Mouse (Mus musculus) CH12.LX (cell line): ENCODE results near the gene Aip.

Experiments used
- CTCF ChIP-seq, 2 experiments: IDR thresholded peaks in 1 of 2; conservative IDR thresholded peaks in 1 of 2; 2 replicates each; pipeline ENCODE4 v1.5.1; 2011 to 2012; ENCODE audit warnings: low read depth in 2 of 2, low read length in 2 of 2, improper control_type of control experiment in 1 of 2, inconsistent platforms in 1 of 2, mild to moderate bottlenecking in 1 of 2, moderate library complexity in 1 of 2
- EP300 ChIP-seq: IDR thresholded peaks from 2 replicates; pipeline ENCODE4 v1.6.1; 2011; ENCODE audit warnings: low read length, improper control_type of control experiment
- ETS1 ChIP-seq: conservative IDR thresholded peaks from 2 replicates; pipeline ENCODE4 v1.6.1; 2012; ENCODE audit warnings: low read depth, mild to moderate bottlenecking, inconsistent platforms, low read length, improper control_type of control experiment, moderate library complexity
- HCFC1 ChIP-seq: IDR thresholded peaks from 2 replicates; pipeline ENCODE4 v1.6.1; 2012; ENCODE audit warnings: low read depth, mild to moderate bottlenecking, inconsistent platforms, low read length, improper control_type of control experiment
- IRF4 ChIP-seq: IDR thresholded peaks from 2 replicates; pipeline ENCODE4 v1.6.1; 2014; ENCODE audit warnings: low read depth, mild to moderate bottlenecking, inconsistent platforms, low read length, improper control_type of control experiment
- KAT2A ChIP-seq: IDR thresholded peaks from 2 replicates; pipeline ENCODE4 v1.6.1; 2012; ENCODE audit warnings: low read length, improper control_type of control experiment, inconsistent platforms; ENCODE audit not compliant: insufficient replicate concordance
- MAFK ChIP-seq: IDR thresholded peaks from 2 replicates; pipeline ENCODE4 v1.6.1; 2011; ENCODE audit warnings: low read length, improper control_type of control experiment; ENCODE audit not compliant: insufficient replicate concordance
- MAX ChIP-seq: IDR thresholded peaks from 2 replicates; pipeline ENCODE4 v1.6.1; 2011; ENCODE audit warnings: low read length, improper control_type of control experiment
- POLR2A ChIP-seq: IDR thresholded peaks from 2 replicates; pipeline ENCODE4 v1.6.1; 2011; ENCODE audit warnings: low read depth, mild to moderate bottlenecking, improper control_type of control experiment, low read length
- POLR2AphosphoS2 ChIP-seq: IDR thresholded peaks from 2 replicates; pipeline ENCODE4 v1.6.1; 2011; ENCODE audit warnings: low read depth, low read length, improper control_type of control experiment
- ZNF384 ChIP-seq: IDR thresholded peaks from 2 replicates; pipeline ENCODE4 v1.6.1; 2012; ENCODE audit warnings: low read depth, low read length, improper control_type of control experiment, inconsistent platforms

DNA sequence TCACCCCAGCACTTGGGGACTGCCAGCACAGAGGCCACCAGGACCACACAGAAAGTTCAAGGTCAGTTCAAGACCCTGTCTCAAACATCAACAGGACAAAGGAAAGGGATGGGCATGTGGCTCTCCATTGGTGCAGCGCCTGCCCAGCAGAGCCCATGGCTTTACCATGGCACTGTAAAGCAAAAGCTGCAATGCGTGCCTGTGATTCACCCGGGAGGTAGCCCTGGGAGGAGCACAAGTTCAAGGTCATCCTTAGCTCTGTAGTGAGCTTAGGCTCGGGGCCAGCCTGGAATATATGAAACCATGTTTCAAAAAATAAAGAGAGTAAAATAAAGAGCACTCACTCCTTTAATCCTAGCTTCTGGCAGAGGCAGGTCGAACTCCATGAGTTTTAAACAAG, 26.2 kb upstream of the Aip start:
- TF ChIP-seq POLR2A (no peak; the same call in 1 of the 2 replicates), EP300 (no peak), CTCF (conservative IDR thresholded peaks at IDR 0.05 in 1 of 2, IDR thresholded peaks at IDR 0.05 in 1 of 2; ENCODE audit: low read depth in 2 of 2, low read length in 2 of 2) (no peak), IRF4 (no peak), ETS1 (no peak), POLR2AphosphoS2 (no peak), HCFC1 (no peak), KAT2A (no peak), ZNF384 (no peak), MAX (no peak), MAFK (no peak)
